Mouse (Mus musculus) activated CD4-positive, CD25-positive, alpha-beta regulatory T cell, adult 4 months (primary cell): ENCODE data around the gene Olfr1275. TPM values are rescaled to one million over a fixed set of nuclear protein-coding genes. Genes with fewer than 3 reads are reported as not detected.

Experiments
- ATAC-seq: one replicate; pipeline ENCODE4 v1.8.0; 2017
- polyA plus RNA-seq, 2 experiments: library from polyadenylated mRNA; unstranded; fragments of 100-300 nt; shearing (Covaris generic); gene quantifications; one replicate each; pipeline ENCODE4 v1.2.1; 2017

Gene Olfr1275
- polyA plus RNA-seq, result not detected

DNA sequence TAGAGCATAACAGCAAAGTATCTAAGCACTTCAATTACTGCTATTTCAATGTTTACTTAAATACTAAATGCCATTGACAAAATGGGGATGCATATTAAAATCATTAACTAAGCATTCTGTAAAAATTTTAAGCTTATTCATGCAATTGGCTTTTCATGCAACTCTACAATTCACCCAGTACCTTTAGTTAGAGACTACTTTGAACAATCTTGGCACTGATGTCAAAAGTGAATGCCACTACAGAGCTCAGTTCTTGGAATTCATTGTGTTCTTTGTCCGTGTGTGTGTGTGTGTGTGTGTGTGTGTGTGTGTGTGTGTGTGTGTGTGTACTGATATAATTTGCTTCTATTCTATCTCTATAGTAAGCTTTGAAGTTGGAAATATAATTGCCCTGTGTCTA is at the start of gene Olfr1275:
Gene Olfr1275 (minus strand): TSS at position 101 of the 400 bp plus-strand sequence.
- no peak for ATAC-seq

DNA sequence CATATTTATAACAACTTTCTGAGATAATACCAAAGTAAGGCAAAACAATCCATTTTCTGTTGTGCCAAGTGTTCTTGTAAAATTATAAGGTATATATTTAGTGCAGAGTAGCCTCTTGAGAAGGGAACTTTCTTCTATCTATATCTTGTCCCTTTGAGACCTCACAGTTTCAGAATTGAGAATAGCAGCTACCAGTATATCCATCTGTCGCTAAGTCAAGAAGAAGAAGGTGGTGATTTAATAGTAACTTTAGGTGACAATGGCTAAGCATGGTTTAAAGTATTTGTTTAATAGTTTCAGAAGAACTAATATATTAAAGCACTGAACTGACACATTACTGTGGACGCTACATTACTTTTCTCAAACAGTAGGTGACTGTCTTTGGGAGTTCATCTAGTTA is 38.9 kb upstream of the Olfr1275 start, which contains the start of gene Olfr1277:
Gene Olfr1277 (minus strand): TSS at position 101 of the 400 bp plus-strand sequence.
- ATAC-seq, result no peak

DNA sequence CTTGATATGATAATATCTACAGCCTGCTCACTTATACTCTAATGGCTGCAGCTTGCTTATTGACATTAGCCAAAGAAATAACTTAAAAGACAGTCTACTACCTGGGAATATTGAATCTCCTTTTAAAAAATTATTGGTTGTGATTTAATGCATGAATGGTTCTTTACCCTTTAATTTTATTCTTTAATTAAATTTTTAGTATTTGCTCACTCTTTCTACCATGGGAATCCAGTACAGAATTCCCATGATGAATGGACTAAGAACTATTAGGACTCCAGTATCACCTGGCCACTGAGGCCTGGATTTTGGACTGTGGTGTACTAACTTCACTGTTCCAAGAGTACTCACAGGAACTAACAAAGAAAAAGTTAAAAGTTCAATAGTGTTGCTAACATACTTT is 19.1 kb upstream of the Olfr1275 start, which contains the start of gene Olfr1276:
Gene Olfr1276 (plus strand): TSS at position 301 of the 400 bp plus-strand sequence.
- ATAC-seq, result no peak

DNA sequence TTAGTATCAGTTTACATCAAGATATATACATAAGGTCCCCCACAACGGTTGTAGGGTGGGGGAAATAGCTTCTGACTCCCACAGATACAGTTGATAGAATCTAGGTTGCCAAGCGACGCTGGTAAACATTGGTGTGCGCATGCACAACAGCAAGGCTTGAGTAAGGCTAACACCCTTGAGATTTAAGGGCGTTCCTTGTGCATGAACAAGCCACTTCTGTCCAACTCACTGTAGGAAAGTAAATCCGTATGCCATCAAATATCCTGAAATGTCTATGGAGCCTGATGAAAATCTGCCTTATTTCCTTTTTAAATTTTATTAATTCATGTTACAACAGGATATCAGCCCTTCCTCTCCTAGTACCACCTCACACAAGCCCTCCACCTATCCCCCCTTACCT is 5.6 kb downstream of the Olfr1275 start, which contains the start of gene 4930430A15Rik:
Gene 4930430A15Rik (minus strand): TSS at position 101 of the 400 bp plus-strand sequence.
- no peak for ATAC-seq

DNA sequence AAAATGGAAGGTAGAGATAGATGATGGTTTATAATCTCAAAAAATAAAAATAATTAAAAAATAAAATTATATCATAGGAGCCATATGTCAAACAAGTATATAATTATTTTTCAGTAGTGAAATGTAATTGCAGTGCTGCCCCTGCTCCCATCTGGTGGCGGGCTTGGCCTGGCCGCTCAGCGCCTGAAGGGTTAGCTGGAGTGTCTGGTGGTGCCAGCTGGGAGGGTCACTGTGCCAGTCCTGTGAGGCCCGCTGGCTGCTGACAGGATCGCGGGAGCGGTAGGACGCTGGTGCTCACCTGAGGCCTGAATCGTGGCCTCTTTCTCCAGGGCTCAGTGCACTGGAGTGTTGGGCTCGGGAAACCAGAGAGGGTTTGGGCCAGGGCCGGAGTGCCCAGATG is 53.0 kb downstream of the Olfr1275 start:
- ATAC-seq, result no peak

Other genes starting within 250 kb of the Olfr1275 start
- gene Gm13941, start 129.3 kb downstream of the Olfr1275 start, polyA plus RNA-seq, result not detected
- gene Gm15130, start 82.3 kb downstream of the Olfr1275 start, polyA plus RNA-seq, result not detected
- gene 4930430A15Rik, start 5.7 kb downstream of the Olfr1275 start, polyA plus RNA-seq, result not detected
- gene Olfr1276, start 19.2 kb upstream of the Olfr1275 start, polyA plus RNA-seq, result not detected
- gene Olfr1277, start 38.8 kb upstream of the Olfr1275 start, polyA plus RNA-seq, result not detected
- not detected for gene Olfr1278, start 54.9 kb upstream of the Olfr1275 start, polyA plus RNA-seq
- not detected for gene Olfr1279, start 65.3 kb upstream of the Olfr1275 start, polyA plus RNA-seq
- not detected for gene Olfr1280, start 78.7 kb upstream of the Olfr1275 start, polyA plus RNA-seq
- not detected for gene Olfr1281, start 91.2 kb upstream of the Olfr1275 start, polyA plus RNA-seq
- gene Olfr1282, start 100.8 kb upstream of the Olfr1275 start, polyA plus RNA-seq, result not detected
- gene Olfr1283, start 131.5 kb upstream of the Olfr1275 start, polyA plus RNA-seq, result not detected
- not detected for gene Olfr1284, start 140.2 kb upstream of the Olfr1275 start, polyA plus RNA-seq
- gene Olfr1286, start 187.8 kb upstream of the Olfr1275 start, polyA plus RNA-seq, result not detected
- not detected for gene Olfr1287, start 213.9 kb upstream of the Olfr1275 start, polyA plus RNA-seq
- gene Olfr1288, start 238.8 kb upstream of the Olfr1275 start, polyA plus RNA-seq, result not detected
- not detected for gene Olfr1289, start 245.5 kb upstream of the Olfr1275 start, polyA plus RNA-seq